Mouse (Mus musculus) midbrain, embryonic 11.5 days (tissue): ENCODE data around the gene Mief1. TPM values are rescaled to one million over a fixed set of nuclear protein-coding genes. Genes with fewer than 3 reads are reported as not detected.

Source experiments
- polyA plus RNA-seq: library from polyadenylated mRNA; unstranded; fragments of >200 nt; fragmentation: Nextera tagmentation; extraction: Ambion mirVana; gene quantifications from 2 replicates; pipeline ENCODE4 v1.2.1, GENCODE M21; 2014

Gene Mief1
- polyA plus RNA-seq, 1 experiment from 2014 or later, result 40.8 TPM

Other genes with a start within 250 kb of the Mief1 start
- 1.5 and 2.0 TPM in 2 replicates for gene Pdgfb, start 219.0 kb upstream of the Mief1 start, polyA plus RNA-seq
- gene Syngr1, start 142.7 kb upstream of the Mief1 start, polyA plus RNA-seq, result 6.2 and 7.4 TPM in 2 replicates
- gene Rpl3, start 142.2 kb upstream of the Mief1 start, polyA plus RNA-seq, result 1,032 and 1,053 TPM in 2 replicates
- 24.9 and 29.4 TPM in 2 replicates for gene Tab1, start 100.9 kb upstream of the Mief1 start, polyA plus RNA-seq
- gene Mgat3, start 60.3 kb upstream of the Mief1 start, polyA plus RNA-seq, result 8.0 and 10.7 TPM in 2 replicates
- not detected in 2 replicates for gene AC140267.1, start 1.8 kb downstream of the Mief1 start, polyA plus RNA-seq
- 137 and 144 TPM in 2 replicates for gene Atf4, start 21.2 kb downstream of the Mief1 start, polyA plus RNA-seq
- gene Rps19bp1, start 30.3 kb downstream of the Mief1 start, polyA plus RNA-seq, result 70.9 and 75.4 TPM in 2 replicates
- 0.03 and 0.05 TPM in 2 replicates for gene Cacna1i, start 53.2 kb downstream of the Mief1 start, polyA plus RNA-seq